Mouse (Mus musculus) E14TG2a.4 (cell line): ENCODE measurements around the gene Ppard.

Experiments used
- H3K27me3 ChIP-seq: 2 replicates; pipeline ENCODE4 v1.6.1; 2014; ENCODE audit warnings: low read length, control low read depth; ENCODE audit not compliant: insufficient read depth
- H3K36me3 ChIP-seq: 2 replicates; pipeline ENCODE4 v1.6.1; 2014; ENCODE audit warnings: low read length, control low read depth; ENCODE audit not compliant: insufficient read depth
- H3K4me1 ChIP-seq: replicated peaks from 2 replicates; pipeline ENCODE4 v1.6.1; 2014; ENCODE audit warnings: low read depth, low read length, control low read depth
- H3K4me3 ChIP-seq: replicated peaks from 2 replicates; pipeline ENCODE4 v1.5.1; 2014; ENCODE audit warnings: mild to moderate bottlenecking, low read length
- H3K9me3 ChIP-seq: 2 replicates; pipeline ENCODE4 v1.6.1; 2014; ENCODE audit warnings: low read length, control low read depth
- CTCF ChIP-seq: conservative IDR thresholded peaks from 2 replicates; pipeline ENCODE4 v1.5.1; 2014; ENCODE audit warnings: low read length
- NANOG ChIP-seq: IDR thresholded peaks from 2 replicates; pipeline ENCODE4 v1.6.1; 2014; ENCODE audit warnings: borderline replicate concordance, low read length, mixed read lengths
- POU5F1 ChIP-seq: IDR thresholded peaks from 2 replicates; pipeline ENCODE4 v1.6.1; 2014; ENCODE audit warnings: low read length, borderline replicate concordance

The Ppard gene

GRCm38 (mm10) chr17:28279780-28280422, 47.4 kb downstream of the Ppard start:
- Histone ChIP-seq H3K4me1 (peaks cover 77% of the 10 kb centered on the region), H3K27me3 (no peaks in the 10 kb centered on the region), H3K9me3 (no peaks in the 10 kb centered on the region), H3K4me3 (peak overlapping the region; percentile 35), H3K36me3 (peaks cover 4% of the 10 kb centered on the region)
- TF ChIP-seq POU5F1 (no peak), CTCF (no peak), NANOG (no peak)

GRCm38 (mm10) chr17:28280423-28280800, 47.9 kb downstream of the Ppard start:
- no peaks in the 10 kb centered on the region for H3K9me3 ChIP-seq
- TF ChIP-seq CTCF (no peak), NANOG (no peak), POU5F1 (no peak)
- H3K4me1 ChIP-seq, result peaks cover 78% of the 10 kb centered on the region
- peak overlapping the region; percentile 35 for H3K4me3 ChIP-seq
- H3K27me3 ChIP-seq, result no peaks in the 10 kb centered on the region
- peaks cover 4% of the 10 kb centered on the region for H3K36me3 ChIP-seq

DNA sequence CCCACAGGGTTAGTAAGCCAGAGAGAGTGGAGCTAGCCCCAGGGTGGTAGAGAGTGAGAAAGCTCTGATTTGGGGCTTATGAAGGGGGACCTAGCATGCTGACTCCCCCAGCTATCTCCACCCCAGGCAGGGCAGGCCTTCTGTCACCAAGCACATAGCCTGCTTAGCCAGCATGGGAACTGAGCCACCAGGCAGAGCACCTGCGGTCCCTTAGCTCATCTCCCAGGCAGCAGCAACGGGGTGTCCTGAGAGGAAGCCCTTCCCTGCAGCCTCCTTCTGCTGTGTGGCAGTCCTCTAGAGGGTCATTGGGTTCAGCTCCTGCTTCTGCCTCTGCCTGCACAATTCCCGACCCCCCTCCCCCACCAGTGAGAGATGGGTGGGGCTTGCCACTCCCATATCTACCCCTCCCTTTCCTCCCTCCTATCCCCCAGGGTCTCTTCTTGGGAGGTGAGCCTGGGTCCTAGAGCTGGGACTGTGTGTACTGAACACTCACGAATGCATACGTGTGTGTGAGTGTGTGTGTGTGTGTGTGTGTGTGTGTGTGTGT, 48.4 kb downstream of the Ppard start:
- Histone ChIP-seq H3K4me3 (peak overlapping the region; percentile 35), H3K27me3 (no peaks in the 10 kb centered on the region), H3K9me3 (no peaks in the 10 kb centered on the region), H3K36me3 (peaks cover 2% of the 10 kb centered on the region), H3K4me1 (peaks cover 82% of the 10 kb centered on the region)
- TF ChIP-seq NANOG (no peak), POU5F1 (no peak), CTCF (no peak)

DNA sequence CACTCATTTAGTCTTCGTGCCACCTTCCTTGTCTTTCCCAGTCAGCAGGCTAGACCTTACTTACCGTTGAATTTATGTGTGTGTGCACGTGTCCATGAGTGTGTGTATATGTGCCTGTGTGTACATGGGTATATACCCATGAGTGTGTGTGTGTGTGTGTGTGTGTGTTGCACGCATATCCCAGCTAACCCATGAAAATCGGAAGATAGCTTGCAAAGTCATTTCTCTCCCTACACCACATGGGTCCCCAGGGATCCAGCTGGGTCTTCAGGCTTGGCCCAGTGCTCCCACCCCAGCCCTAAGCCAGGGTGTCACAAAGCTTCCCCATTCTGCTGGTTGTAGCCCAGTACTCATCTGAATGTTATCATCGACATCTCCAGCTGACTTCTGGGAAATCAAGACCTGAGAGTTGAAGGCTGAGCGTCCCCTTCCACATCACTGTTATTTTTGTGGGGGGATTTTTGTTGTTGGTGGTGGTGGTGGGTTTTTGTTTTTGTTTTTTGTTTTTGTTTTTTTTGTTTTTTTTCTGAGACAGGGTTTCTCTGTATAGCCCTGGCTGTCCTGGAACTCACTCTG, 49.5 kb downstream of the Ppard start:
- peaks cover 84% of the 10 kb centered on the region for H3K4me1 ChIP-seq
- no peaks in the 10 kb centered on the region; the same call in 1 of the 2 replicates for H3K36me3 ChIP-seq
- H3K9me3 ChIP-seq, result no peaks in the 10 kb centered on the region
- H3K27me3 ChIP-seq, result no peaks in the 10 kb centered on the region
- no peak overlapping the region for H3K4me3 ChIP-seq
- TF ChIP-seq CTCF, result no peak
- no peak for TF ChIP-seq POU5F1
- TF ChIP-seq NANOG, result no peak

GRCm38 (mm10) chr17:28283199-28283598, 50.7 kb downstream of the Ppard start:
- TF ChIP-seq CTCF (no peak), NANOG (no peak), POU5F1 (no peak)
- H3K4me3 ChIP-seq, result no peak overlapping the region
- H3K4me1 ChIP-seq, result peaks cover 84% of the 10 kb centered on the region
- H3K36me3 ChIP-seq, result no peaks in the 10 kb centered on the region; the same call in 1 of the 2 replicates
- no peaks in the 10 kb centered on the region for H3K27me3 ChIP-seq
- H3K9me3 ChIP-seq, result no peaks in the 10 kb centered on the region

DNA sequence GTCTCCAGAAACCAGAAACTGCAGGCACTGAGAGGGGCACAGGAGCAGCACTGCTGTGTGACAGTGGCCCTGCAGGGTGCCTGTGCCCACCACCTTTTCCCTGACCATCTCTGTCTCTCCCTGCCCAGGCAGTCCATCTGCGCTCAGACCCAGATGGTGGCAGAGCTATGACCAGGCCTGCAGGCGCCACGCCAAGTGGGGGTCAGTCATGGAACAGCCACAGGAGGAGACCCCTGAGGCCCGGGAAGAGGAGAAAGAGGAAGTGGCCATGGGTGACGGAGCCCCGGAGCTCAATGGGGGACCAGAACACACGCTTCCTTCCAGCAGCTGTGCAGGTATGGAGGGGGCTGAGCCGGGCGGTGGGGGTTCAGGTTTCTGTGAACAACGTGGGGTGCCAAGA, 53.6 kb downstream of the Ppard start:
- Histone ChIP-seq H3K27me3 (no peaks in the 10 kb centered on the region), H3K36me3 (peaks cover 5% of the 10 kb centered on the region), H3K4me3 (peak overlapping the region; percentile 1; the same call in 1 of the 2 replicates), H3K9me3 (no peaks in the 10 kb centered on the region), H3K4me1 (peaks cover 67% of the 10 kb centered on the region)
- TF ChIP-seq POU5F1 (no peak), NANOG (no peak), CTCF (no peak)

DNA sequence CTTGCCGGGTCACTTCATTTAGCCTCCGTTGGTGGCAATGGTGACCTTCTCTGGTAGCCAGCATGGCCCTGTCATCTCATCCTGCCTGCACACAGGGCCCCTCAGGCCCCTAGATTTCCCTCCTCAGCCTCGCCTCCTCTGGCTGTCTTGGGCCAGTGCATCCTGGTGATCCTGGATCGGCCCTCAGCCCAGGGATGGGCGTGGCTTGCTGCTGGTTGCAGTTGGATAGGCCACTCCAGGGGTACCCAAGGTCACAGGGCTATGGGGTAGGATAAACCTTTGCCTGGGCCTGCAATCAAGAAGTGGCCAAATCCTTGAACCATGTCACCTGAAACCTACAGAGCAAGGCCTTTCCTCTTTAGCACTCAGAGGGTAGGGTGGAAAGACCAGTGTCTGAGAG, 54.5 kb downstream of the Ppard start:
- Histone ChIP-seq H3K9me3 (no peaks in the 10 kb centered on the region), H3K4me3 (peak overlapping the region; percentile 1; the same call in 1 of the 2 replicates), H3K27me3 (no peaks in the 10 kb centered on the region), H3K4me1 (peaks cover 67% of the 10 kb centered on the region), H3K36me3 (peaks cover 5% of the 10 kb centered on the region)
- TF ChIP-seq CTCF (peak; percentile 21; the same call in 1 of the 2 replicates), POU5F1 (no peak)

GRCm38 (mm10) chr17:28287578-28287977, 55.1 kb downstream of the Ppard start:
- peaks cover 9% of the 10 kb centered on the region for H3K36me3 ChIP-seq
- no peak overlapping the region for H3K4me3 ChIP-seq
- no peaks in the 10 kb centered on the region for H3K9me3 ChIP-seq
- H3K27me3 ChIP-seq, result no peaks in the 10 kb centered on the region
- no peak for TF ChIP-seq CTCF
- no peak for TF ChIP-seq POU5F1
- no peak for TF ChIP-seq NANOG
- H3K4me1 ChIP-seq, result peaks cover 67% of the 10 kb centered on the region

GRCm38 (mm10) chr17:28287980-28288379, 55.5 kb downstream of the Ppard start:
- H3K4me3 ChIP-seq, result no peak overlapping the region
- peaks cover 63% of the 10 kb centered on the region for H3K4me1 ChIP-seq
- TF ChIP-seq NANOG (no peak), CTCF (no peak), POU5F1 (no peak)
- H3K27me3 ChIP-seq, result no peaks in the 10 kb centered on the region
- peaks cover 9% of the 10 kb centered on the region for H3K36me3 ChIP-seq
- H3K9me3 ChIP-seq, result no peaks in the 10 kb centered on the region
